Mouse (Mus musculus): ENCODE results near the gene Arrb2. TPM values are rescaled to one million over a fixed set of nuclear protein-coding genes. Genes with fewer than 3 reads are reported as not detected.

Gene Arrb2
- 0.91 TPM for polyA plus RNA-seq (2014; fragmentation: Illumina TruSeq; extraction: RNeasy Lipid Tissue Mini Kit (QIAGEN cat#74804))

DNA sequence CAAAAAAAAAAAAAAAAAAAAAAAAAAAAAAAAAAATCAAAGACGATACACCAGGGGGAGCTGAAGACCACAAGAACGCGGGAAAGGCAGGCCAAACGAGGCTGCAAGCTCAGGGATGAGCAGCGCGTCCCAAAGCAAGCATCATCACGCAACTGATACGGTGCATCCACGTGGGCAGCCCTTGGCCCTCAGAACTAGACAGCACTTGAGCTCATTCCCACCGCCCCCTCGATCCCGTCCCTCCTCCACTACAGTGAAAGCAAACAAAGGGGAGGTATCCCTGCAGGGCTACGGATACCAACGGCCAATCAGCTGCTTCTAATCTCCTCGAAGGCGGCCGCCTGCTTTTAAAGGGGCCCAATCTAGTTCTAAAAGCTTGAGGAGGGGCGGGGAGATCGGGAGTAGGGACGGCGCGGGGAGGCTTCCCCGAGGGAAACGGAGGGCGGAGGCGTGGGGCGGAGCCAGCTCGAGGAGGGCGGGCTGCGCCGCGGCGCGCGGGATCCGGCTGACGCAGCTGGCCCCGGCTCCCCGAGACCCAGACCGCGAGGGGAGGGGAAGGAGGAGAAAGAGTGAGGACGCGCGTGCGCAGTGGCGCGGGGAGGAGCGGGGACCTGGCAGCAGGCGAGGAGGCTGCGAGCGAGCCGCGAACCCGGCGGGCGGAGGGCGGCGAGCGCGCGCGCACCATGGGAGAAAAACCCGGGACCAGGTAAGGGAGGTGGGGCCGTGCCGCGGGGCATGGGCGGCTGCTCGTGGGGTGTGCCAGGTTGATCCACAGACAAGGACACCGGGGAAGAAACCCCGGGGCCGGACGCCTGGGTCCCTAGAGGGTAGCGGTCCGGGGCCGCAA lies at the start of gene Arrb2:
TSS of gene Arrb2 (plus strand) at position 588 of the 847 bp plus-strand sequence.

DNA sequence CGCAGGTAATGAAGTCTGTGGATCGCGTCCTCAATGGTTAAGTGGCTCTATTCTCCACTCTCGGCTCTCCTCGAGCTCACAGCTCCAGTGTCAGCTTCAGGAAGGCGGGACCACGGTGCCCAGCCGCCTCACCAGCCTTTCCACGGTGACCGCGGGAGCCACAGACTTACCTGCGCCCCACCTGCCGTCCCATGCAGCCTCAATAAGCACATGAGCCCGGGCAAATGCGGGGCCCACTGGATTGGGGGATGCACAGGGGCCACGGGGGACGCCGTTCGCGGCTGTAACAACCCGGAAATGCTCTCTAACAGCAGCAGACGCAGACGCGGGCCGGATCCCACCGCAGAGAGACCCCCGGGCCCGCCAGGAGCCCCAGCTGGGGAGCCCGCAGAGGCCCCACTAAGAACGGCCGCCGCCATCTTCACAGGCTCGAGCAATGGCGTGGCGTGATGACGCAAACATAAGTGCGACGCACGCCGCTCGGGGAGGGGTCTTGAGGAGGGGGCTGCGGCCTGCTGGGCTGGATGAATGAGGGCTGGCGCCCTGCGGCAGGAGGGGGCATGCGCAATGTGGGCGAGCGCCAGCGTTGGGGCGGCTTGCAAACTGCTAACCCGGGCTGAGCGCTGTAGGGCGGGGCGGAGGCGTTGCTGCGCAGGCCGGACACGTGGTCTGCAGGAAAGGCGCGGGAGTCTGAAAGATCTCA lies 22.7 kb upstream of the Arrb2 start, which contains the start of gene Pelp1:
TSS of gene Pelp1 (minus strand) at position 438 of the 703 bp plus-strand sequence.

DNA sequence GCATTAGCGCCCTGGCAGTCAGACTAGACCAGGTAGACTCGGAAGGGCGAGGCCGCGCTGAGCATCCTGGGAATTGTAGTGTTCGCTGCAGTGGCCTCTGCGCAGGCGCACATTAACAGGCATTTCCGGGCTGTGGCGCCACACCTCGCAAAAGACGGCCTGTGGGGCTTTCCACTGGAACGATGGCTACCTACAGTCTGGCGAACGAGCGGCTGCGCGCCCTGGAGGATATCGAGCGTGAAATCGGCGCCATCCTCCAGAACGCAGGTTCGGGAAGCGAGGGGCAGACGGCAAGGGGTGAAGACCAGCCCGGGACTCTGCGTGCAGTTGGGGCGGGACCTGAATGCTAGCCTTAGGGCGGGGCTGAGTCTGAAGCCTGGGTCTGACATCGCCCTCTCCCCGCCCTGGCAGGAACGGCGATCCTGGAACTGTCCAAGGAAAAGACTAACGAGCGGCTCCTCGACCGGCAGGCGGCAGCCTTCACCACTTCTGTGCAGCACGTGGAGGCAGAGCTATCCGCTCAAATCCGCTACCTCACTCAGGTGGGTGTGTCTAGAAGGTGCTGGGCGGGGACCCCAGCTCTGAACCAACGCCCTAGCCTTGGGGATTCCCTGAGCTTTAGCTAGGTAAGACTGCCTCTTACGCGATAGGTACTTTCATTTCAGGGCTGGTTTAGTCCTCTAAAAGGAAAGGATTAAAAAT lies 19.5 kb downstream of the Arrb2 start, which contains the start of gene Med11:
TSS of gene Med11 (plus strand) at position 123 of the 702 bp plus-strand sequence.

DNA sequence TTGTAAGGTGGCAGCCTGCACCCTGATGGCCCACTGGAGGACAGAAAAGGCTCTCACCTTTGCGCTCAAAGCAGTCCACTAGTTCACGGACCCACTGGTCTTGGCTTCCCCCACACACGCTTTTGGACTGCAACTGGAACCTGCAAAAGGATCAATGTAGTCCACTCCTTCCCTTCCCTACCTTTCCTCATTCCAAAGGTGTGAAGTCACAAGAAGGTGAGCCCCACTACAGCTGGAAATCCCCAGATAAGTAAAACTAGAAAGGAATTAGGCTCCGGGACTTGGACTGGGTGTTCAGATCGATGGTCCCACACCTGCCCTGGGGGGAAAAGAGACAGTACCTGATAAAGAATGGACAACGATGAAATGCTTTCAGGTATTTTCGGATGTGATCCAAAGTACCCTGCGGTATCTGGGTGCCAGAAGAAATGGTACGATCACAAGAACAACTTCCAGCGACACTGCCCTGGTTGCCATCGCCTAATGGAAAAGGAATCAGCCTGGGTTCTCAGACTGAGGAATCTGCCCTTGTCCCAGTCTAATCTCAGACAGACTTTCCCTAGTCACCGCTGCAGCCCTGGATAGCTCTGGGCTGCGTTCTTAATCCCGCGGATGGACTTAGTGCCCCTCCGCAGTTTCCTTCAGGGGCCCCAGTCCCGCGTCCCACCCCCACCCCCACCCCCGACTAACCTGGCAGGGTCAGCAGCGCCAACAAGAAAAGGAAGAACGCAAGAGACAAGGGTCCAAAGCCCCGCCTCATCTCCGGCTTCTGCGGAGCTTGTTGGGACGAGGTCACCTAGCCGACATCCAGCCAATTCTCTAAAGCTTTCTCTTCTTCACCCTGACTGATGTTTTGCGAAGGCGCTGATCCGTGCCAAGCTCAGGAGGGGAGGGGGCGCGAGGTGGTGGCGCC lies 26.5 kb downstream of the Arrb2 start, which contains the start of gene Zmynd15:
TSS of gene Zmynd15 (plus strand) at position 746 of the 913 bp plus-strand sequence.

DNA sequence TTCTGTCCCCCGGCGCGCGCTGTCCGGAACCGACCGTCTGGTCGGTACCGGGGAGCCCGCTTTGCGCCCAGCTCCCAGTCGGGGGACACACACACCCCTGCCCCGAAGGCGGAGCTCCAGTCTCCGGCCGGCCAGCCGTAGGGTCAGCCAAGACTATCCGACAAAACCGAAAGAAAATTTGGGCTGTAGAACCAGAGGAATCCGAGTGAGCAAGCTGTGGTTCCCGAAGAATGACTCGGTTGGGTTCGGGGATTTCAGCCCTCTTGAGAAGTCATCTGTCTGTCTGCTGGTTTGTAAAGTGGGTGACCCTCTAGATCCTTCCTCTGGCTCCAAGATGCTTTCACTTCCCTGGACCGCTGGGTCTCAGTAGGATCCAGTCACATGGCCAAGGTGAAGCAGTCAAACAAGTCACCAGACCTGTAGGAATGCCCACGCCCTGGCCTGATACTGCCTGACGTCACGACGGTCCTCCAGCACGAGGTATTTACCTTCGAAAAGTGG lies 27.2 kb downstream of the Arrb2 start, which contains the start of gene Cxcl16:
TSS of gene Cxcl16 (minus strand) at position 384 of the 501 bp plus-strand sequence.

Other genes starting within 250 kb of the Arrb2 start
- gene Slc16a11, start 219.9 kb upstream of the Arrb2 start, polyA plus RNA-seq (2014; fragmentation: Illumina TruSeq; extraction: RNeasy Lipid Tissue Mini Kit (QIAGEN cat#74804)): not detected
- gene Slc16a13, start 211.6 kb upstream of the Arrb2 start, polyA plus RNA-seq (2014; fragmentation: Illumina TruSeq; extraction: RNeasy Lipid Tissue Mini Kit (QIAGEN cat#74804)): 3.1 TPM
- 7.3 TPM for gene Bcl6b, start 202.8 kb upstream of the Arrb2 start, polyA plus RNA-seq (2014; fragmentation: Illumina TruSeq; extraction: RNeasy Lipid Tissue Mini Kit (QIAGEN cat#74804))
- gene 0610010K14Rik, start 194.7 kb upstream of the Arrb2 start, polyA plus RNA-seq (2014; fragmentation: Illumina TruSeq; extraction: RNeasy Lipid Tissue Mini Kit (QIAGEN cat#74804)): 2.4 TPM
- 0.37 TPM for gene Gm21988, start 192.8 kb upstream of the Arrb2 start, polyA plus RNA-seq (2014; fragmentation: Illumina TruSeq; extraction: RNeasy Lipid Tissue Mini Kit (QIAGEN cat#74804))
- 25.1 TPM for gene Rnasek, start 192.8 kb upstream of the Arrb2 start, polyA plus RNA-seq (2014; fragmentation: Illumina TruSeq; extraction: RNeasy Lipid Tissue Mini Kit (QIAGEN cat#74804))
- gene Alox12, start 177.3 kb upstream of the Arrb2 start, polyA plus RNA-seq (2014; fragmentation: Illumina TruSeq; extraction: RNeasy Lipid Tissue Mini Kit (QIAGEN cat#74804)): 2.5 TPM
- 2.4 TPM for gene Alox12e, start 110.0 kb upstream of the Arrb2 start, polyA plus RNA-seq (2014; fragmentation: Illumina TruSeq; extraction: RNeasy Lipid Tissue Mini Kit (QIAGEN cat#74804))
- gene Alox15, start 80.6 kb upstream of the Arrb2 start, polyA plus RNA-seq (2014; fragmentation: Illumina TruSeq; extraction: RNeasy Lipid Tissue Mini Kit (QIAGEN cat#74804)): 13.4 TPM
- gene Pelp1, start 22.6 kb upstream of the Arrb2 start, polyA plus RNA-seq (2014; fragmentation: Illumina TruSeq; extraction: RNeasy Lipid Tissue Mini Kit (QIAGEN cat#74804)): 21.0 TPM
- gene Med11, start 19.3 kb downstream of the Arrb2 start, polyA plus RNA-seq (2014; fragmentation: Illumina TruSeq; extraction: RNeasy Lipid Tissue Mini Kit (QIAGEN cat#74804)): 7.2 TPM
- gene Zmynd15, start 26.8 kb downstream of the Arrb2 start, polyA plus RNA-seq (2014; fragmentation: Illumina TruSeq; extraction: RNeasy Lipid Tissue Mini Kit (QIAGEN cat#74804)): 0.31 TPM
- gene Cxcl16, start 27.3 kb downstream of the Arrb2 start, polyA plus RNA-seq (2014; fragmentation: Illumina TruSeq; extraction: RNeasy Lipid Tissue Mini Kit (QIAGEN cat#74804)): 14.6 TPM
- gene Tm4sf5, start 72.6 kb downstream of the Arrb2 start, polyA plus RNA-seq (2014; fragmentation: Illumina TruSeq; extraction: RNeasy Lipid Tissue Mini Kit (QIAGEN cat#74804)): 2.7 TPM
- gene Vmo1, start 82.0 kb downstream of the Arrb2 start, polyA plus RNA-seq (2014; fragmentation: Illumina TruSeq; extraction: RNeasy Lipid Tissue Mini Kit (QIAGEN cat#74804)): not detected
- not detected for gene Gltpd2, start 86.6 kb downstream of the Arrb2 start, polyA plus RNA-seq (2014; fragmentation: Illumina TruSeq; extraction: RNeasy Lipid Tissue Mini Kit (QIAGEN cat#74804))
- gene Psmb6, start 92.7 kb downstream of the Arrb2 start, polyA plus RNA-seq (2014; fragmentation: Illumina TruSeq; extraction: RNeasy Lipid Tissue Mini Kit (QIAGEN cat#74804)): 22.0 TPM
- gene Gm40193, start 100.3 kb downstream of the Arrb2 start, polyA plus RNA-seq (2014; fragmentation: Illumina TruSeq; extraction: RNeasy Lipid Tissue Mini Kit (QIAGEN cat#74804)): not detected
- gene Pld2, start 107.4 kb downstream of the Arrb2 start, polyA plus RNA-seq (2014; fragmentation: Illumina TruSeq; extraction: RNeasy Lipid Tissue Mini Kit (QIAGEN cat#74804)): 1.7 TPM
- gene Mink1, start 130.2 kb downstream of the Arrb2 start, polyA plus RNA-seq (2014; fragmentation: Illumina TruSeq; extraction: RNeasy Lipid Tissue Mini Kit (QIAGEN cat#74804)): 1.8 TPM
- gene 4930544D05Rik, start 183.2 kb downstream of the Arrb2 start, polyA plus RNA-seq (2014; fragmentation: Illumina TruSeq; extraction: RNeasy Lipid Tissue Mini Kit (QIAGEN cat#74804)): not detected
- not detected for gene Chrne, start 186.6 kb downstream of the Arrb2 start, polyA plus RNA-seq (2014; fragmentation: Illumina TruSeq; extraction: RNeasy Lipid Tissue Mini Kit (QIAGEN cat#74804))
- not detected for gene Gp1ba, start 206.5 kb downstream of the Arrb2 start, polyA plus RNA-seq (2014; fragmentation: Illumina TruSeq; extraction: RNeasy Lipid Tissue Mini Kit (QIAGEN cat#74804))
- gene Rnf167, start 214.6 kb downstream of the Arrb2 start, polyA plus RNA-seq (2014; fragmentation: Illumina TruSeq; extraction: RNeasy Lipid Tissue Mini Kit (QIAGEN cat#74804)): 35.7 TPM
- 18.4 TPM for gene Slc25a11, start 214.8 kb downstream of the Arrb2 start, polyA plus RNA-seq (2014; fragmentation: Illumina TruSeq; extraction: RNeasy Lipid Tissue Mini Kit (QIAGEN cat#74804))
- 72.0 TPM for gene Pfn1, start 222.0 kb downstream of the Arrb2 start, polyA plus RNA-seq (2014; fragmentation: Illumina TruSeq; extraction: RNeasy Lipid Tissue Mini Kit (QIAGEN cat#74804))
- gene Eno3, start 224.6 kb downstream of the Arrb2 start, polyA plus RNA-seq (2014; fragmentation: Illumina TruSeq; extraction: RNeasy Lipid Tissue Mini Kit (QIAGEN cat#74804)): not detected
- 26.6 TPM for gene Spag7, start 236.8 kb downstream of the Arrb2 start, polyA plus RNA-seq (2014; fragmentation: Illumina TruSeq; extraction: RNeasy Lipid Tissue Mini Kit (QIAGEN cat#74804))